Mouse (Mus musculus): ENCODE data around the gene Pprc1.
A peak's percentile ranks its signal among the peaks of the same experiment; 100 is the strongest.

DNA sequence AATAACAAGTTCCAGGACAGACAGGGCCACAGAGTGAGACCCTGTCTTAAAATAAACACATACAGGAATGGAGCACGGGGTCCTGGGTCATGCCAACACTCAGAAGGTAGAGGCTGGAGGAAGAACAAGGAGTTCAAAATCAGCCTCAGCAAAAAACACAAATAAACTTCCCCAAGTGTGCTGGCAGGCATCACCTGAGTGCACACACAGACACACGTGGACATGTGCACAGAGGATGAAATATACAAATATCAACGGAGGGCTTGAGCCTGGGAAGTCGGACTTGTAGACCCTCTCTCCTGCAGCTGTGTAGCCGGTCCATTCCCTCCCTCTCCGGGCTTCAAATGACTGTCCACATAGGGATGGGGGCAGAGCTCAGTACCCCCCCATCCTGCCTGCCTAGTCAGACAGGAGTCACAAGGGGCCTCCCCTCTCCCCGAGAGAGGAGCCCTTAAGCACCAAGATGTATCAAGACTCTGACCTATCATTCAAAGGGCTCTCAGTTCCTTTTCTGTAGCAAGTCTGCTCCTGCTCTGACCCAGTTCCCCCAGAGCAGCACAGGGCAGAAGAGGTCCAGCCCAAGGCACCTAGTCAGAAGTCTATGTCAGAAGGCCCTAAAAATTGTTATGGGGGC lies 3.3 kb upstream of the Pprc1 start:
- TF ChIP-seq HCFC1 (IDR thresholded peaks at IDR 0.05; ENCODE audit: low read depth, low read length) = no peak
- no peak for TF ChIP-seq BHLHE40 (IDR thresholded peaks at IDR 0.05; ENCODE audit: borderline replicate concordance, low read depth, low read length)
- TF ChIP-seq CTCF (IDR thresholded peaks at IDR 0.05 in 2 of 3, conservative IDR thresholded peaks at IDR 0.05 in 1 of 3; ENCODE audit: control insufficient read depth in 1 of 3, insufficient read depth in 1 of 3, low read depth in 2 of 3, low read length in 3 of 3, poor library complexity in 1 of 3, severe bottlenecking in 1 of 3) = no peak
- TF ChIP-seq POLR2A (IDR thresholded peaks at IDR 0.05; ENCODE audit: control insufficient read depth in 1 of 2, insufficient read depth in 1 of 2, low read depth in 1 of 2, low read length in 2 of 2, poor library complexity in 1 of 2) = 0 out of 4 replicates have a peak, but pooled peaks of 1 of the 2 experiments have one; percentile 19
- TF ChIP-seq MAFK (IDR thresholded peaks at IDR 0.05; ENCODE audit: borderline replicate concordance, low read depth, low read length) = no peak
